Mouse (Mus musculus): ENCODE data around the gene Tmem178b. TPM values are rescaled to one million over a fixed set of nuclear protein-coding genes. Genes with fewer than 3 reads are reported as not detected.
A peak's percentile ranks its signal among the peaks of the same experiment; 100 is the strongest.

Gene Tmem178b
- 9.9 and 10.5 TPM in 2 replicates for polyA plus RNA-seq (2014; fragmentation: Nextera tagmentation; extraction: Ambion mirVana)

- H3K27me3 ChIP-seq (ENCODE audit: control insufficient read depth, insufficient read depth, low read length): peaks cover 6% of the 10 kb centered on the region
- under 1% methylated on average over 63 of the region's 63 CpGs for WGBS
- peaks cover 4% of the 10 kb centered on the region; the same call in 1 of the 2 replicates for H3K4me1 ChIP-seq (replicated peaks; ENCODE audit: control insufficient read depth, insufficient read depth, low read length)
- H3K9ac ChIP-seq (ENCODE audit: low read depth, low read length): peak within 1 kb of the TSS; percentile 85
- H3K9me3 ChIP-seq (ENCODE audit: control insufficient read depth, low read length): no peaks in the 10 kb centered on the region
- DNase-seq (ENCODE audit: low spot score): peak; percentile 69
- ATAC-seq (ENCODE audit: low FRiP score): peak; percentile 52
- H3K27ac ChIP-seq (ENCODE audit: low read depth, low read length): peak within 1 kb of the TSS; percentile 86
- no peaks in the 10 kb centered on the region for H3K36me3 ChIP-seq (ENCODE audit: control insufficient read depth, insufficient read depth, low read length)
- H3K4me2 ChIP-seq (replicated peaks; ENCODE audit: low read depth, low read length): peak within 1 kb of the TSS; percentile 98
- peak within 1 kb of the TSS; percentile 68 for H3K4me3 ChIP-seq (ENCODE audit: low read depth, low read length)
Measured at GRCm38 (mm10) chr6:39872901-39873591, at the start of gene Tmem178b. Gene Tmem178b, plus strand, starts transcription at chr6:39873271.

GRCm38 (mm10) chr6:39828736-39829135 lies 44.3 kb upstream of the Tmem178b start:
- Histone ChIP-seq H3K36me3 (ENCODE audit: control insufficient read depth, insufficient read depth, low read length) (no peaks in the 10 kb centered on the region), H3K9ac (ENCODE audit: low read depth, low read length) (no peak overlapping the region), H3K27ac (ENCODE audit: low read depth, low read length) (no peak overlapping the region), H3K4me1 (replicated peaks; ENCODE audit: control insufficient read depth, insufficient read depth, low read length) (no peaks in the 10 kb centered on the region), H3K9me3 (ENCODE audit: control insufficient read depth, low read length) (no peaks in the 10 kb centered on the region), H3K4me2 (replicated peaks; ENCODE audit: low read depth, low read length) (no peak overlapping the region), H3K4me3 (ENCODE audit: low read depth, low read length) (no peak overlapping the region), H3K27me3 (ENCODE audit: control insufficient read depth, insufficient read depth, low read length) (no peaks in the 10 kb centered on the region)
- DNase-seq (ENCODE audit: low spot score) (no peak), ATAC-seq (ENCODE audit: low FRiP score) (no peak)
- WGBS: 90% methylated on average over 5 of the region's 5 CpGs

- Histone ChIP-seq H3K4me3 (ENCODE audit: low read depth, low read length) (no peak overlapping the region), H3K27ac (ENCODE audit: low read depth, low read length) (no peak overlapping the region), H3K27me3 (ENCODE audit: control insufficient read depth, insufficient read depth, low read length) (no peaks in the 10 kb centered on the region), H3K9me3 (ENCODE audit: control insufficient read depth, low read length) (no peaks in the 10 kb centered on the region), H3K4me2 (replicated peaks; ENCODE audit: low read depth, low read length) (no peak overlapping the region), H3K36me3 (ENCODE audit: control insufficient read depth, insufficient read depth, low read length) (no peaks in the 10 kb centered on the region), H3K9ac (ENCODE audit: low read depth, low read length) (no peak overlapping the region), H3K4me1 (replicated peaks; ENCODE audit: control insufficient read depth, insufficient read depth, low read length) (no peaks in the 10 kb centered on the region)
- ATAC-seq (ENCODE audit: low FRiP score): no peak
- no peak for DNase-seq (ENCODE audit: low spot score)
- 90% methylated on average over 14 of the region's 14 CpGs for WGBS
Measured at GRCm38 (mm10) chr6:39843698-39844342, 29.3 kb upstream of the Tmem178b start.

- Histone ChIP-seq H3K36me3 (ENCODE audit: control insufficient read depth, insufficient read depth, low read length) (no peaks in the 10 kb centered on the region), H3K9me3 (ENCODE audit: control insufficient read depth, low read length) (no peaks in the 10 kb centered on the region), H3K4me2 (replicated peaks; ENCODE audit: low read depth, low read length) (no peak overlapping the region), H3K4me3 (ENCODE audit: low read depth, low read length) (no peak overlapping the region), H3K27me3 (ENCODE audit: control insufficient read depth, insufficient read depth, low read length) (no peaks in the 10 kb centered on the region), H3K27ac (ENCODE audit: low read depth, low read length) (no peak overlapping the region), H3K4me1 (replicated peaks; ENCODE audit: control insufficient read depth, insufficient read depth, low read length) (no peaks in the 10 kb centered on the region), H3K9ac (ENCODE audit: low read depth, low read length) (no peak overlapping the region)
- no peak for ATAC-seq (ENCODE audit: low FRiP score)
- DNase-seq (ENCODE audit: low spot score): no peak
- WGBS: 77% methylated on average over 2 of the region's 2 CpGs
Measured at GRCm38 (mm10) chr6:39847538-39847937, 25.5 kb upstream of the Tmem178b start.

GRCm38 (mm10) chr6:39848766-39849165 lies 24.3 kb upstream of the Tmem178b start:
- Histone ChIP-seq H3K27ac (ENCODE audit: low read depth, low read length) (no peak overlapping the region), H3K27me3 (ENCODE audit: control insufficient read depth, insufficient read depth, low read length) (no peaks in the 10 kb centered on the region), H3K9ac (ENCODE audit: low read depth, low read length) (no peak overlapping the region), H3K4me1 (replicated peaks; ENCODE audit: control insufficient read depth, insufficient read depth, low read length) (no peaks in the 10 kb centered on the region), H3K36me3 (ENCODE audit: control insufficient read depth, insufficient read depth, low read length) (no peaks in the 10 kb centered on the region), H3K4me3 (ENCODE audit: low read depth, low read length) (no peak overlapping the region), H3K9me3 (ENCODE audit: control insufficient read depth, low read length) (no peaks in the 10 kb centered on the region), H3K4me2 (replicated peaks; ENCODE audit: low read depth, low read length) (no peak overlapping the region)
- 50% methylated on average over 7 of the region's 7 CpGs for WGBS
- DNase-seq (ENCODE audit: low spot score) (peak; percentile 27), ATAC-seq (ENCODE audit: low FRiP score) (peak; percentile 35; the same call in 1 of the 2 replicates)

- H3K27me3 ChIP-seq (ENCODE audit: control insufficient read depth, insufficient read depth, low read length): no peaks in the 10 kb centered on the region
- H3K9me3 ChIP-seq (ENCODE audit: control insufficient read depth, low read length): no peaks in the 10 kb centered on the region
- ATAC-seq (ENCODE audit: low FRiP score) (no peak), DNase-seq (ENCODE audit: low spot score) (no peak)
- no peak overlapping the region for H3K4me3 ChIP-seq (ENCODE audit: low read depth, low read length)
- H3K27ac ChIP-seq (ENCODE audit: low read depth, low read length): no peak overlapping the region
- no peak overlapping the region for H3K4me2 ChIP-seq (replicated peaks; ENCODE audit: low read depth, low read length)
- H3K4me1 ChIP-seq (replicated peaks; ENCODE audit: control insufficient read depth, insufficient read depth, low read length): no peaks in the 10 kb centered on the region
- 84% methylated on average over 4 of the region's 4 CpGs for WGBS
- no peaks in the 10 kb centered on the region for H3K36me3 ChIP-seq (ENCODE audit: control insufficient read depth, insufficient read depth, low read length)
- no peak overlapping the region for H3K9ac ChIP-seq (ENCODE audit: low read depth, low read length)
Measured at GRCm38 (mm10) chr6:39849667-39850066, 23.4 kb upstream of the Tmem178b start.

GRCm38 (mm10) chr6:39870271-39871135 lies 2.6 kb upstream of the Tmem178b start:
- 1% methylated on average over 28 of the region's 28 CpGs for WGBS

GRCm38 (mm10) chr6:39871381-39872305 lies 1.4 kb upstream of the Tmem178b start:
- DNase-seq (ENCODE audit: low spot score): peak; percentile 76
- Histone ChIP-seq H3K4me2 (replicated peaks; ENCODE audit: low read depth, low read length) (peak overlapping the region; percentile 98), H3K27me3 (ENCODE audit: control insufficient read depth, insufficient read depth, low read length) (peaks cover 6% of the 10 kb centered on the region), H3K9ac (ENCODE audit: low read depth, low read length) (peak overlapping the region; percentile 85), H3K4me1 (replicated peaks; ENCODE audit: control insufficient read depth, insufficient read depth, low read length) (peaks cover 4% of the 10 kb centered on the region; the same call in 1 of the 2 replicates), H3K9me3 (ENCODE audit: control insufficient read depth, low read length) (no peaks in the 10 kb centered on the region), H3K36me3 (ENCODE audit: control insufficient read depth, insufficient read depth, low read length) (no peaks in the 10 kb centered on the region), H3K4me3 (ENCODE audit: low read depth, low read length) (peak overlapping the region; percentile 68), H3K27ac (ENCODE audit: low read depth, low read length) (peak overlapping the region; percentile 86)
- peak; percentile 78 for ATAC-seq (ENCODE audit: low FRiP score)
- WGBS: under 1% methylated on average over 65 of the region's 71 CpGs

More at GRCm38 (mm10) chr6:39870271-39871135, 2.6 kb upstream of the Tmem178b start:
- no peak overlapping the region for H3K27ac ChIP-seq (ENCODE audit: low read depth, low read length)
- ATAC-seq (ENCODE audit: low FRiP score) (peak; percentile 12; the same call in 1 of the 2 replicates), DNase-seq (ENCODE audit: low spot score) (peak; percentile 87)
- H3K4me2 ChIP-seq (replicated peaks; ENCODE audit: low read depth, low read length): peak overlapping the region; percentile 98
- H3K36me3 ChIP-seq (ENCODE audit: control insufficient read depth, insufficient read depth, low read length): no peaks in the 10 kb centered on the region
- peaks cover 4% of the 10 kb centered on the region; the same call in 1 of the 2 replicates for H3K4me1 ChIP-seq (replicated peaks; ENCODE audit: control insufficient read depth, insufficient read depth, low read length)
- H3K9ac ChIP-seq (ENCODE audit: low read depth, low read length): peak overlapping the region; percentile 85
- no peaks in the 10 kb centered on the region for H3K9me3 ChIP-seq (ENCODE audit: control insufficient read depth, low read length)
- H3K4me3 ChIP-seq (ENCODE audit: low read depth, low read length): peak overlapping the region; percentile 68
- peaks cover 6% of the 10 kb centered on the region for H3K27me3 ChIP-seq (ENCODE audit: control insufficient read depth, insufficient read depth, low read length)

Data from hindbrain, embryonic 11.5 days (tissue).